ENCODE assay signal across 17 mouse cellular contexts in the genomic region with DNA sequence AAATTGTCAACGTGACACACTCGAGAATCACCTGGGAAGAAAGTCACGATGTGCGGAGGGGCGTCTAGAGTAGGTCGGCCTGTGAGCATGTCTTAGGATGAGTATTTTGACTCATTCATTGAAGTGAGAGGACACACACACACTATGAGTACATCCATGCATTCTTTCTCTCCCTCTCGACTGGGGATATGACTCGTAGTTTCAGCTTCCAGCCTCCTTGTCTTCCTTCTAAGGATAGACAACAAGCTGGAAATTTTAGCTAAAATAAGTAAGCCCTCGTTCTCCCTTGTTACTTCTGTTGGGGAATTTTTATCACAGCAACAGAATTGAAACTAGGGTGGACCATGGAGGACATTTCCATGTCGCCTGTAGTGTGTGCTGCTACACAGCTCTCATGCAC.
"Had no signal": no experiment of that assay in that cellular context is flagged by ENCODE, and none has a peak within 500 bp of the region (broad histone marks: within the 10 kb centered on the region; RNA-seq: fewer than 3 reads in every experiment).

No protein-coding gene starts in this region.

- H3K4me1 ChIP-seq: midbrain, embryonic 10.5 days; midbrain, embryonic 12.5 days had no signal

- H3K36me3 ChIP-seq: midbrain, embryonic 10.5 days; midbrain, embryonic 12.5 days; neural tube, embryonic 13.5 days; neural tube, embryonic 15.5 days; stomach, embryonic 15.5 days had no signal

- H3K4me2 ChIP-seq: lung, embryonic 14.5 days; midbrain, embryonic 12.5 days; neural tube, embryonic 13.5 days; neural tube, embryonic 15.5 days; stomach, embryonic 15.5 days had no signal

- H3K27me3 ChIP-seq: midbrain, embryonic 12.5 days; neural tube, embryonic 13.5 days; neural tube, embryonic 15.5 days; stomach, embryonic 15.5 days had no signal

- ATAC-seq: midbrain, embryonic 16.5 days had no signal

- H3K9me3 ChIP-seq: neural tube, embryonic 15.5 days; stomach, embryonic 15.5 days had no signal

- DNase-seq: lung, adult 18-20 months; lung, embryonic 14.5 days; lung, postnatal 10 days; lung, postnatal 4 days; midbrain, embryonic 14.5 days; retina, postnatal 1 day; right cerebral cortex, adult 18-20 months; thymus, adult 2 months; thymus, postnatal 25 days; thymus, postnatal 4 days had no signal

- H3K9ac ChIP-seq: lung, embryonic 14.5 days; midbrain, embryonic 12.5 days; neural tube, embryonic 13.5 days; neural tube, embryonic 15.5 days; stomach, embryonic 15.5 days had no signal

- H3K4me3 ChIP-seq: midbrain, embryonic 10.5 days; midbrain, embryonic 12.5 days; myocyte; neural tube, embryonic 13.5 days; neural tube, embryonic 15.5 days; stomach, embryonic 15.5 days had no signal

- H3K27ac ChIP-seq: midbrain, embryonic 10.5 days; midbrain, embryonic 12.5 days; neural tube, embryonic 13.5 days; neural tube, embryonic 15.5 days; stomach, embryonic 15.5 days had no signal
